Mouse (Mus musculus) gastrocnemius, adult 18-20 months (tissue): ENCODE data around the gene Tns2. TPM values are rescaled to one million over a fixed set of nuclear protein-coding genes. Genes with fewer than 3 reads are reported as not detected.
"Not testable (repeated sequence)": the region's sequence is repeated elsewhere in the genome, so short reads cannot be mapped to it uniquely, and the experiment has no call there.

Source experiments
- DNase-seq: peaks from one replicate; pipeline ENCODE4 v3.0.0; 2021; ENCODE audit warnings: low spot score
- long read RNA-seq, 2 experiments: library from polyadenylated mRNA; stranded (forward); transcript quantifications; one replicate each; pipeline ENCODE4 v2.0.0; 2021
- total RNA-seq, 2 experiments: library from RNA; stranded (reverse); gene quantifications; 2 replicates each; pipeline ENCODE4 v1.2.3; 2021

The Tns2 gene
- 10 to 100 TPM; 31.3 to 31.6 TPM for total RNA-seq
- long read RNA-seq, experiment 1, full-length matches to known transcripts: 10 of 14 reads
- long read RNA-seq, experiment 1, partial matches to known transcripts: 0 of 14 reads
- long read RNA-seq, experiment 1, other reads (novel, unspliced or antisense): 4 of 14 reads
- long read RNA-seq, experiment 2, full-length matches to known transcripts: 4 of 11 reads
- long read RNA-seq, experiment 2, partial matches to known transcripts: 2 of 11 reads
- long read RNA-seq, experiment 2, other reads (novel, unspliced or antisense): 5 of 11 reads

DNA sequence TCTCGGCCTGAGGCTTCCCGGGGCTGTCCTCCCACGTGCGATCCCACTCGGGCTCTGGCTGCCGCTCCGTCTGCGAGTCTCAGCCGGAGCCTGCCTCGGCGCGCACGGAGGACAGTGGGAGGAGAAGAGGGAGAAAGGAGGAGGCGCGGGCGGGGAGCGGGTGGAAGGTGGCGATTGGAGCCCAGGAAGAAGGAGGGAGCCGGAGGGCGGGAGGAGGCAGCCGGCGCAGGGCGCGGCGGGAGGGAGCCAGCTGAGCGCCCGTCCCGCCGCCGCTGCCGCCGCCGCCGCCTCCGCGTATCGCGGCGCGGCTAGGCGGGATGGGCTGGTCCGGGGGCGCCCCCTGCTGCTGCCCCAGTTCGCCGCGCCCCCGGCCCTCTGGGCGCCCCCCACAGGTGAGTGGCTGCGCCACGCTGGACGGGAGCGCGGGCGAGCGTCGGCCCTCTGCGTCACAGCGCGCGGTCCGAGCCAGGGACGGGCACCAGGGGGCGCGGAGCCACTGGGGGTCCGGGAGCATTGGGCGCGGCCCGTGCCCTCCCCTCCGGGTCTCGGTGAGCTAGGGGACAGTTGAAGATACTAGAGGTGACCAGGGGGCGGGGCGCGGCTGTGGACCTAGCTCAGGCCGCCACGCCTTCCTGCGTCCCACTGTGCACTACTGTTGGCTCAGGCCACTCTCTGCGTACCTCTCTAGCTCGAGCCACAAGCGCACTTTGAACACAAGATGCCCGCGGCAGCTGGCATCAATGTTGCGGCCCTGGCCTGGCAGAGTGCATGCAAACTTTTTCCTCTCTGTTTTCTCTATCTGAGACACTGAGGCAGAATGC lies at the start of gene Tns2:
Gene Tns2, plus strand, starts transcription at position 253 of the 821 bp plus-strand sequence.
- DNase-seq: peak; percentile 90

DNA sequence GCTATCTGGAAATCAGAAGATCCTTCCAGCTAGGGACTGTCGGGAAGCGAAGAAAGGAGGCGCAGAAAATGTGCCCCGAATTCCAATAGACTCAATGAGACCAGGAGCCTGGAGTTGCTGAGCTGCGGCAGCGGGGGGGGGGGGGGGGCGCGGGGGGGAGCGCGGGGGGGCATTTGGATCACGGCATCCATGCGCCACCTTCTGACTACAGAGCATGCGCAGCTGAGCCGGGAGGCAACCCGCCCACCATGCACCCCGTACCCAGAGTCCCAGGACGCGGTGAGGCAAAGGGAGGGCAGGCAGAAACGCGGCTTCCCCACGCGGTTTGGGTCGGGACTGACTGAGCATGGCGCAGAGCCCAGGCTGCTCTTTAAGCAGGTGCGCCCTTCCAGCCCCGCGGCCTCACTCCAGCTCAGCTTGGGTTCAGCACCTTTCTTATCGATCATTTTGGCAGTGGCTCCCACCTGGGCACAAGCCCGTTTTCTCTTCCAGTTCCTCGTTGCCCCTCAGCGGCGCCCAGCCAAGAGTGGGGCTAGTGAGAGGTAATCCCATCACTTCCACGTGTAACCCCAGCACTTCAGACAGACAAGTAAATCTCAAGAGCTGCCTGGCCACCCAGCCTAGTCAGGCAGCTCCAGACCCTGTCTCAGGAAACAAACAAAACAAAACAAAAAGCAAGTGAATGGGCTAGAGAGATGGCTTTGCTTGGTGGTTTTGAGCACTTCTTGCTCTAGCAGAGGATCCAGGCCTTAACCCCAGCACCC lies 48.1 kb upstream of the Tns2 start:
- peak; percentile 14 for DNase-seq

DNA sequence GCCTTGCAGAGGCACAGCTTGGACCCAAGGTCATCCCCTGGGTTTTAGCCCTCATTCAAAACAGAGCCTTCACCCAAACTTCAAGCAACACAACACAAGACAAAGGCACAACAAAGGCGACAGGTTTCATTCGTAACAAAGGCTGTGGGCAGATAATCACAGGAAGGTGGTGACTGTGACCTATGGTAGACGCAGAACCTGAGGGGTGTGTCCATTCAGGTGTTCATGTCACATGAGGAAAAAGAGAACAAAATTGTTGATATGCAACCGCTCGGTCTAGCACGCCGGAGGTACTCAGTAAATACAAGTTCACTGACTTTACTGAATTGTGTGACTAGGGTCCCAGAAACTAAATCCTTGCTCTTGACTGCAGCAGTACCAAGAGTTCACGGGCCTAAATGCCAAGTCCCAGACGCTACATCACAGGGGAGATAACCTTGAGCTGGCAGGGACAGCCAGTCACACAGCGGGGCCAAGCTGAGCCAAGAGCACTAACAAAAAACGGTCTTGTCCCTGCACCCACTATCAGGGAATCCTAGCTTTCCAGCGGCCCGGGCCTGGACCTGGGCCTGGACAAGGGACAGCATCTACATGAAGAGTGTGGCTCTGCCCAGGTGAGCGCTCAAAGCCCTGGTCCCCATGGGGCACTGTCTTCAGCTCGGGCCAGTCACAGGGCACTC lies 43.6 kb upstream of the Tns2 start:
- no peak for DNase-seq

DNA sequence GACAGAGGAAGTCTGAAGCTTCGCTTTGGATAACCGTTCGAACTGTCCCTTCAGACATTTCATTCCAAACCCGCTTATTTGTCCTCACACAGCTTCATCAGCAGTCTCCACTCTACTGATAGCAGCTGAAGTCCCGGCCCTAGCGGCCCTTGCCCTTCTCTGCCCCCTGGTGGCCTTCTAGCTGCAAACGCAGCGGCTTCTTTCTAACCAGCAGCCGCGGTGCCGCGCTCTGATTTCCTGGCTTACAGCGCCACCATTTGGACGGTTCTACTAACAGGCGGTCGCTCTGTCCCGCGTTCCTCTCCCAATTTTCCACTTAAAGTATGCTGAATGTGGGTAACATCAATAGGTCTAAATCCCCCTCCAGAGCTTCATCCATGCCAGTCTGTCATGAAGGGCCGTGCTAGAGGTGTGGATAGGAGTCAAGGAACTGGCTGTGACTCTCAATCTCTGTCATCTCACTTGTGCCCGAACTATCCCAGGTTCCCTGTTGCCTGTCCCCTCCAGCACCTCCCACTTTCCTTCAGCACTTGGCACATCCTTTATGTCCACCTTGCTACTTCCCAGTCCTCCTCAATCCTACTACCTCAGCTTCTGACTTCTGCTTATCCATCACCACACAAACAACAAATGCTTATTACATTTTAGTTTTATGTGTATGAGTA lies 34.4 kb upstream of the Tns2 start:
- DNase-seq: peak; percentile 95

- no peak for DNase-seq
These were observed 29.4 kb upstream of the Tns2 start for GRCm38 (mm10) chr15:102070476-102071467.

- no peak for DNase-seq
These were observed 27.2 kb upstream of the Tns2 start for GRCm38 (mm10) chr15:102072963-102073558.

DNA sequence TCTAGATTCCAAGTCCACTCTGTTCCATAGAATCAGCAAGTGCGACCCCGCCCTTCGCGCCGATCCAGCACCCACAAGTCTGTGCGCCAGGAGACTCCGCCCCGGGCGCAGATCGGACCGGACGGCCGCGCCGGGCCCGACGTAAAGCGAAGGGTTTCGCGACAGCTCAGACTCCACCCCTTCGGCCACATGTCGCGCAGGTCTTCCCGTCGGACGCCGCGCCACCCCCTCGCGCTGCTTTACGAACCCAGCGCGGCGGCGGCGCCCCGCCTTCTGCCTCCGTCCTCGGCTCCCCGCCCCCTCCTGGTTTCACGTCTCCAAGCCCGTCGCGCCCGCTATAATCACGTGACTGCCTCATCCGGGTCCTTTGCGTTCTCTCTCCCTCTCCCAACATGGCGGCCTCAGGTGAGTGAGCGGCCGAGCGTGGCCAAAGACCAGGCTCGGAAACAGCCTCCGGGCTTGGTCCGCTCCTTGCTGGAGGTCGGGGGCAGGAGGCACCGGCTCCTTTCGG lies 26.6 kb upstream of the Tns2 start, which contains the start of gene Eif4b:
Gene Eif4b, plus strand, starts transcription at position 215 of the 511 bp plus-strand sequence.
- peak; percentile 99 for DNase-seq

- DNase-seq: peak; percentile 41
These were observed 26.0 kb upstream of the Tns2 start for GRCm38 (mm10) chr15:102074070-102074731.

GRCm38 (mm10) chr15:102074876-102075585 lies 25.2 kb upstream of the Tns2 start:
- no peak for DNase-seq

DNA sequence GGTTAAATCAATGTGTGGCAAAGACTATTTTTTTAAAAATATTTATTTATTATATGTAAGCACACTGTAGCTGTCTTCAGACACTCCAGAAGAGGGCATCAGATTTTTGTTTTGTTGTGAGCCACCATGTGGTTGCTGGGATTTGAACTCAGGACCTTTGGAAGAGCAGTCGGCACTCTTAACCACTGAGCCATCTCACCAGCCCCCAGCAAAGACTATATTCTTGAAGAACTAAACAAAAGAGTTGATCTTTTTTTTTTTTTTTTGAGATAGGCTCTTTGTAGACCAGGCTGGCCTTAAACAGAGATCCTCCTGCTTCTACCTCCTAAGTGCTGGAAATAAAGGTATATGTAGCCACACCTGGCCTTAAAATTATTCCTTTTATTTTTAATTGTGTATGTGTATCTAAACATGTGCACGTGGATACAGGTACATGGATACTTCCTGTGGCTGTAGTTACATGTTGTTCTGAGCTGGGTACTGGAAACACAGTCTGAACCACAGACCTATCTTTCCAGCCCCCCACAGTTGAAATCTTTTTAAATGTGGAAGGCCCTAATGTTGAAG lies 23.0 kb upstream of the Tns2 start:
- DNase-seq: no peak

- no peak for DNase-seq
These were observed 21.0 kb upstream of the Tns2 start for GRCm38 (mm10) chr15:102079221-102079620.

DNA sequence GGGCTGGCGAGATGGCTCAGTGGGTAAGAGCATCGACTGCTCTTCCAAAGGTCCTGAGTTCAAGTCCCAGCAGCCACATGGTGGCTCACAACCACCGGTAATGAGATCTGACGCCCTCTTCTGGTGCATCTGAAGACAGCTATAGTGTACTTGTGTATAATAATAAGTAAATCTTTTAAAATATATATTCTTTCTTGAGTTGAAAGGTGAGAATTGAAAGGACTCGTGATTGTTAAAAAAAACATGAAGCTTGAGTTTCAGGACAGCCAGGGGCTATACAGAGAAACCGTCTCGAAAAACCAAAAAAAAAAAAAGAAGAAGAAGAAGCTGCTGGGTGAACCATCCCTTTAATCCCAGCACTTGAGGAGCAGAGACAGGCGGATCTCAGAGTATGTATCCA lies 20.3 kb upstream of the Tns2 start:
- not testable (repeated sequence) for DNase-seq

DNA sequence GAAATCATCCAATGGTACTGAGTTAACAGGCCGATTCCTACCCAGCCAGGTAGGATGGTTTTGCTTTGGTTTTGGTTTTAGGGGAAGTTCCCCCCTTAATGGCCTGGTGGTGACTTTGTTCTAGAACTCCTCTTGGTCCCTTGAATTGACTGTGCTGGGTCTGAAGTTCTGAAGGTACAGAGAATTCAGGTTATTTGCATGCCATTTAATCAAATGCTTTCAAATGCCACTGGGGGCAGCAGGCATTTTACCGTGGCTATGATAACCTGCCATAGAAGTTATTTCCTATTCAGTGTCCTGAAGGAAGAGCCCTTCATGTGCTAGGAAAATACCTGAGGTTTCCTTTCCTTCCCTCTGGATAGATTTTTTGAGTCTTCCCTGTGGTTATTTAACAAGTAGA lies 19.8 kb upstream of the Tns2 start:
- no peak for DNase-seq

- no peak for DNase-seq
These were observed 18.1 kb upstream of the Tns2 start for GRCm38 (mm10) chr15:102082148-102082547.

DNA sequence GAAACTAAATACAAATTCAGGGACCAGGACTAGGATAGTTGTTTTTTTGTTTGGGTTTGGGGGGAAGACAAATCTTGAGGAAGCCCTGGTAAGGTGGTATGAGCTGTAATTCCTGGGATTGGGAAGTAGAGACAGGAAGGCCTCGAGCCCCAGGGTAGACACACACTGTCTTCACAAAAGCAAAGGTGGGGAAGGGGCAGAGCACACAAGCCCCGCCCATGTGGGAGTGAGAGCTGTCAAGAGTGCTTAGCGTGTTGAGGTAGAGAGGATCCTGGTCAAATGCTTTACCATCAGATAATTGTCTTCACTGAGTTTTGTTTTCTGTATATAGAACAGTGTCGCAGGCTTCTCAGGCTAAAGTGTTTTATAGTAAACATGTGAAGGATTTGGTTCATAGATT lies 17.2 kb upstream of the Tns2 start:
- no peak for DNase-seq

DNA sequence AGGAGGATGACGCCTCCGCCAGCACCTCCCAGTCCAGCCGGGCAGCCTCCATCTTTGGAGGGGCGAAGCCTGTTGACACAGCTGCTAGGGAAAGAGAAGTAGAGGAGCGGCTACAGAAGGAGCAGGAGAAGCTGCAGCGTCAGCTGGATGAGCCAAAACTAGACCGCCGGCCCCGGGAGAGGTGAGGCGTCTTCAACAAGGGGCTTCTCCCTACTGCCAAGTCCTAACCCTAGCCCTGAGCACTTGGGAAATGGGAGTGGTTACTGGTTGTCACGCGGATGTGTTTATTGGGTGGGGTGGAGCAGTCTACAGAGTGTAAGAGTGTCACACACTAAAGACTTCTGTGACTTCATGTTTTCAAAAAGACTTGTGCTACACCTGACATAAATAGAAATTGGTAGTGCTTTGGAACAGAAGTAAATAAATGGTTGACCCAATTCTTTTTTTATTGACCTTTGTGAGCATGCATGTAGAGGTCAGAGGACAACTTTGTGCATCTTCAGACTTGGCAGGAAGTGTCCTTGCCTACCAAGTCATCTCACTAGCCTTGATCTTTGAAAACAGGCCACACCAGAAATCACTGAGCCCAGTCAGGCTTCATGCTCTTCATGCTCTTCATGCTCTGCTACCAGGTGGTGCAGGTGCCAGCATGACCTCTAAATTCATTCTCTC lies 10.2 kb upstream of the Tns2 start:
- DNase-seq: no peak
